Mouse (Mus musculus): ENCODE results near the gene Cyp46a1.

The Cyp46a1 gene

GRCm38 (mm10) chr12:108363796-108364195 is 29.6 kb downstream of the Cyp46a1 start:
- peak; percentile 74 for DNase-seq (ENCODE audit: low spot score)

GRCm38 (mm10) chr12:108365340-108365739 is 31.2 kb downstream of the Cyp46a1 start:
- no peak for DNase-seq (ENCODE audit: low spot score)

GRCm38 (mm10) chr12:108365868-108366267 is 31.7 kb downstream of the Cyp46a1 start:
- DNase-seq (ENCODE audit: low spot score), result no peak

DNA sequence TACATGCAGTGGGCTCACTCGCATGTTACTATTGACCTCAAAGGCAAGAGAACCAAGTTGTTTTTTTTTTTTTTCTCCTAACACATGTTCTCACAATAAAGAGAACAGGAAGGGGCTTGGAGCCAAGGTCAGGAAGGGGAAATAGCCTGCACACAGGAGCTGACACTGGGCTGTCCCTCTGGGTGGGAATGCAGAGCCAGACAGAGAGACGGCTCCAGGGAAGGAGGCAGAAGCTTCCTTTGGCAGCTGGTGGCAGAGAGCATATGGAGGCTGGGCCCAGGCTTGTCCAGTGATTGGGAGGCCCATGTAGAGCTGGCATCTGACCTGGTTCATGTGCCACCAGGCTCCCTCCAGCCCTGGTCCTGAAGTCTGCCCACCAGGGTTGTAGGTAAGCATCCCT is 33.7 kb downstream of the Cyp46a1 start:
- DNase-seq (ENCODE audit: low spot score), result no peak

DNA sequence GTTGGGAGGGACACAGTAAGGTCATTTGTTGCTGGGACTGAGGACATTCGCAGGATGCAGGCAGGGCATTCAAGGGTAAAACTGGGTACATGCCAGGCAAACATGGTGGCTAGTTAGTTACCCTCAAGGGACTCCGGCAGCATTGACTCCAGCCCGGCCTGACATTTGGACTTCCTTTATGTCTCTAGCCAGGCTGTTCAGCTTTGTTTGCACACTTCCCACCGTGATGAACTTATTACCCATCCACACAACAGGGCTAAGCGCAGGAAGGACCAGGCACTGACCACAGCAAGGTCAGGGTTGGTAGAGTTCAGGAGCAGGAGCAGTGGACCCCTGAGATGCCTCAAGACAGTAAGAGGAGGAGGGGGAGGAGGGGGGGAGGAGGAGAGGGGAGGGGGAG is 34.7 kb downstream of the Cyp46a1 start:
- DNase-seq (ENCODE audit: low spot score), result no peak

DNA sequence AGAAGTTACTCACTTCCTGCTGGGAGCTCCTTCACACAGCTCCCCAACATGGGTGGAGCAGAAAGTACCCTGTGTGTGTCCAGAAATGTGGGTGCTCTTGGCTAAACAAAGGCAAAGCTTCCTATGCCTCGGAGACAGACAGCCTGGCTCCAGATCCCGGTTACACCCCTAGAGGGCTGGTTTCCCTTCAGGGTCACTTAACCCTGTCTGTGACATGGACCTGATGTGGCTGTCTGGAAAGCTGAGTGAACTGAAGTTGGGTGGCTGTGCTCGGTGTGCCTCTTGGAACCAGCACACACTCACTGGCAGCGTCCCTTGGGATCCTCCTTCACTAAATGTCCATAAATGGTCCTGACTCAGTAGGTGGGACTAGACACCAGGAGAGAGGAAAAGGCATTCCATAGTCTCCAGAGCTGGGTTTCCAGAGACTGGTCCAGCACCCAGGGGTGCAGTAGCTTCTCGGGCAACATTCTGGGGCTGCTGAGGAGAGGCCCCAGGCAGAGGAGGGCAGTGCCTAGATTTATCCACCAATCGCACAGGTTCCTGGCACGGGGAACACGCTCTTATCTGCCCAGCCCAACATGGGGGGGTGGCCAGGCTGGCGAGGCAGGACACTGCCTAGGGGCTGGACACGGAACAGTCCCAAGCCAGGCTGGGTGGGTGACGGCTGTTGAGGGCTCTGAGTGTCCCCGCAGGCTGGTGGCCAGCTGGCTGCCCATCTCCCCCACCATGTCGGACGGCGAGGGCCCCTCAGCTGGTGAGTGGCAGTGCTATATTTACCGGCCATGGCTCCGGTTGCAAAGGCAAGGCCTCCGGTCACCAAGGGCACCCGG is 36.6 kb downstream of the Cyp46a1 start, which contains the start of gene Eml1:
Gene Eml1 (plus strand): TSS at position 362 of the 833 bp plus-strand sequence.
- DNase-seq (ENCODE audit: low spot score), result no peak

GRCm38 (mm10) chr12:108371429-108371765 is 37.2 kb downstream of the Cyp46a1 start:
- DNase-seq (ENCODE audit: low spot score), result no peak

- DNase-seq (ENCODE audit: low spot score), result no peak
Observed at GRCm38 (mm10) chr12:108372241-108372640, 38.1 kb downstream of the Cyp46a1 start.

DNA sequence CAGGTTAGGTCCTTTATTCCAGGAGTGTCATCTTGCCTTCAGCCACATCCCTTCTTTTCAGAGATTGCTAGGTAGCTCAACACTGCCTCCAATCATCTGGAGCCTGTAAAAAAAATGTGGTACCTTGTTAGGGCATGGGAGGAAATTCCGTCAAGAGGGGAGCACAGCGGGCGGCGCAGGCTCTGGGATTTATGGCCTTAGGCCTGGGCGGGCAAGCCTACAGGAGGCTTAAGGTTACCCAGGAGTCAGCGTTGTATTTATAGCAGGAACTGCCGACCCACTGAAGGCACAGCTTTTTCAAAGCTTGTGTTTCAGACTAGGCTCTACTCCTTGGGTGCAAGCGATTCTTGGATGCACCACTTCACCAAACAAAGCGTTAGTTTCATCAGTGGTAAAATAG is 39.4 kb downstream of the Cyp46a1 start:
- DNase-seq (ENCODE audit: low spot score), result no peak

- no peak for DNase-seq (ENCODE audit: low spot score)
Observed at GRCm38 (mm10) chr12:108374689-108375088, 40.5 kb downstream of the Cyp46a1 start.

DNA sequence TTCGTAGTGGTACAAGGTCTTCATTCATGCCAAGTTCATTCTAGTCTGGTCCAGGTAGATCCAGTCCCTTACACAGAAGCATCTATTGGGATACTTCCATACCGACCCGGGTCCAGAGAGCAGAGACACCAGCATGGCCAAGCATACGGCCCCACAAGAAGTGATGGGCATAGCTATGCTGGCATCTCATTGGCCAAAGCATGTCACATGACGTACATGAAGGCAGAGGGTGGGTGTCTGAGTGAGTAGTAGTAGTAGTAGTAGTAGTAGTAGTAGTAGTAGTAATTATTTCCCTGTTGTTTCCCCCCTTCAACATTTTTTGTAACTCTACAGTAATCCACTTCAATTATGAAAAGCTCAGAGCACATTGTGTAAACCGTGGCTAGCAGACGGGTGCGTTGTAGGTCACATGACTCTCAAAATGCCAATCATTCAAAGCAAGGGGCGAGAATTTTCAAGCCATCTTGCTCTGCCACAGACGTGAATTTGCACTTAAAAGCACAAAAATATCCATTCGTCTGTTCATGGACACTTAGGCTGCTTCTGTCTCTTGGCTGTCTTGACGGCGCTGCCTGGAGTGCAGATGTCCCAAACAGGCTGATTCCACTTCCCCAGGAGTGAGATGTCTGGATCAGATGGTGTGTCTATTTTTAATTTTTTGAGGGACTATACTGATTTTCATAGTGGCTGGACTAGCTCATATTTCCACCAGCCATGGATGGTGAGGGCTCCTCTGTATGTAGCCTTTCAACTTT is 44.4 kb downstream of the Cyp46a1 start:
- no peak for DNase-seq (ENCODE audit: low spot score)

GRCm38 (mm10) chr12:108386476-108387232 is 52.5 kb downstream of the Cyp46a1 start:
- no peak for DNase-seq (ENCODE audit: low spot score)

GRCm38 (mm10) chr12:108389718-108390117 is 55.5 kb downstream of the Cyp46a1 start:
- DNase-seq (ENCODE audit: low spot score), result no peak

GRCm38 (mm10) chr12:108392254-108393044 is 58.3 kb downstream of the Cyp46a1 start:
- DNase-seq (ENCODE audit: low spot score), result no peak

DNA sequence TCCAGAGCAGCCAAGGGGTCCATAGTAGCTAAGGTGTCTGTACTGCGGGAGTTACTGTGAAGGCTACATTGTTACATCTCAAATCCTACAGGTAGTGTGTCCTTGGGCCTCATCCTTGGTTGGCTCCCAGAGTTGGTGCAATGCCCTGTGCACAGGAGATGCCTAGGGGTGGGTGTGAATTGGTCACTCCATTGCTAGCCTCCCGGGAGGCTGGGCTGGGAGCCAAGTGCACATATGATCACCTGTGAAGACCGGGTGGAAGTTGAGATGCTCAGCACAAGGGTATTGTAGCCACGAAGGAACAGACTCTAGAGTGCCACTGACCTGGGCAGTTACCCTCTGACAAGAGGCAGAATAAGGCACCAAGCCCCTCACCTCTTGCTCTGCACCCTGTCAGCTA is 58.9 kb downstream of the Cyp46a1 start:
- no peak for DNase-seq (ENCODE audit: low spot score)

DNA sequence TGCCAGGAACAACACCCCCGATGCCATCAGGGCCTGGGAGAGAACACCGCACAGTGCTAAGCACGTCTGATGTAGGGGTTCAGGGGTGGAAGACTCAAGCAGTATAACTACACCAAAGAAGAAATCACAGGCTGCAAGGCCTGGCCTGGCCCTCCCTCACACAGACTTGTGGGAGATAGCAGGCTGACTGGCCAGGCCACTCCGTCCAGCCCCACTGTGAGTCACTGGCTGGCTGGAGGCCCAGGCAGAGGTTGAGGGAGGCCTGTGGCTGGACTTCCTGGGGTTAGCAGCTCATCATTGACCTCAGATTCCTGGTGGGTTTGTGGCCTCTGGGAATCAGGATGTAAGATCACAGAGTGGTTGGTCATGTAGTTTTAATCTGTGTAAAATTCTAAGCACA is 59.5 kb downstream of the Cyp46a1 start:
- no peak for DNase-seq (ENCODE audit: low spot score)

DNA sequence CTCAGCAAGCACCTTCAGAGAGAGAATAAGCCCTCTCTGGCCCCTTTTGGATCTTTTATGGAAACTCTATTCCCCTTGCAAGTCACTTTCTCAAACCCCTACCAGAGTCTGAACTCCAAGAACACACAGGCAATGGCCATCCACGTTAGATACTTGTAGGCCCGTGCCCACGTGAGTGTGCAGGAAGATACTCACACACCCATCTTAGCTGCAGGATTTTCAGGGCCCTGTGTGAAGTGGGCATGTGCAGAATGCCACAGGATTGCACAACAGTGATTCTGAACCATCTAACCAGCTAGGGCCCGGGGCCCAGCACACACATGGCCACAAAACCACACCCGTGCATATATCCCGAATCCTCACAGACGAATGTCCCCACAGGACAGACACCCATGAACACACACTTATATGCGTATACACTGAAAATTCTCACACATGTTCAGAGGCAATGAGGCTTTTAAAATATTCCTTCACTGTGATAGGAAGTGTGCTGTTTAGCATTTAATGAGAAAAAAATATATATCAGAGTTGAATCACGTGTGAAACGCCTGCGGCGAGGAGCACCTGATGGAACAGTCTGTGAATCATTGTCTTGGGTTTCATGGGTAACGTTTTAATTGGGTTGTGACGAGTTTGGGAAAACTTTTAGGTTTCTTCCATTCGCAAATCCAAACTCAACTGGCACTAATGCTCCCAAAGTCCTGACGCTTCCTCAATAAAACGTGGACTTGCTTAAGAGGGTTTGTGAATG is 60.5 kb downstream of the Cyp46a1 start:
- no peak for DNase-seq (ENCODE audit: low spot score)

GRCm38 (mm10) chr12:108395285-108395660 is 61.1 kb downstream of the Cyp46a1 start:
- no peak for DNase-seq (ENCODE audit: low spot score)

DNA sequence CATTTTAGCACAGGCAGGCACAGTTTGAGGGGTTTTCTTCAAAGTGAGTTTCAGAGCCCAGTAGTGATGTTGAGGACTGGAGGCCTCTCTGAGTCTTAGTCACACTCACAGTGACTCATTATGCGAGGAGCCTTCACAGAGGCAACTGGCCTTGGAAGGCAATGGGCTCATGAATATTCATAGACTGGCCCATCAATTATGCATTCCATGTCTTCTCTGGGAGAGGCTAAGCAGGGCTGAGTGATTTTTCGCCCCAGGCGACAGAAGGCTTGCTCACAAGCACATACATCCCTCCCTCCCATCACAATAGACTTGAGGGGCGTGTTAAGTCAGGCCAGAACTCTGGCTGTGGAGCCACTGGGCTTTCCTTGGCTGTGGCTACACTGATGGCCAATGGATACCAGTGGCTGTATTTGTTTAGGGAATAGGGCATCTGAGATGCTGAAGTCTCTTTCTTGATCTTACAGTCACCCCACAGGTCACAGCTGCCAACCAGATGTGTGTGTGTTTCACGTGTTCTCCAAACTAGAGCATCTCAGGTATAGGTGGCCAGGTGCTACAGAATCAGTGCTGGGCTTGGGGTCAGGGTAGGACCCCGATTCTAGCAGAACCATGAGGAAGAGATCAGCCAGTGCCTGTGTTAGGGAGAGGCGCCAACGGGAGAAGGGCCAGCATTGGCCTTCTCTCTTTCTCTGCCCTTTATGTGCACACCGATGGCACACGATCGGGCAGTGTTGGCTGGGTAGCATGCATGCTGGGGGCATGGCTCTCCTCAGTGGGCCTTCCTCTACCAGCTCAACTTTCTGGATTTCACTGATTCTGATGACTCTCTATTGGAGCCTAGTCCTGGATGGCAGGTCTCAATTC is 62.1 kb downstream of the Cyp46a1 start:
- peak; percentile 73 for DNase-seq (ENCODE audit: low spot score)

DNA sequence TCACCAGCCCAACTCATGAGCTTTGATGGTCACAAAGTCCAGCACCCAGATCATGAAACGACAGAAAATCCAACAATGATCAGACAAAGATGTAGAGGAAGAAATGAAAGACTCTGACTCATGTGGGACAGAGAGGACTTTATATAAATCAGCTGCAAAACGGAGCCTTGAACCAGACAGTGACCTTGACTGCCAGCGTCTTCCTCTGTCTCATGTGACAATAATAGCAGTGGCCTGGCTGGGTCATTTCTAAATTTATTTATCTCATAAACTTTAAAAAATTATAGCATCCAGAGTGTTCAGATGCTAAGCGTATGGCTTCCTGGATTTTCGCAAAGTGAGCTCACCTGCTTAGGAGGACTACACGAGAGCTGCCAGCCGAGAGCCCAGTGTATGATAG is 64.5 kb downstream of the Cyp46a1 start:
- no peak for DNase-seq (ENCODE audit: low spot score)
